Mouse (Mus musculus) lung, postnatal 4 days (tissue): ENCODE data around the gene Lrrc61.
"Not testable (repeated sequence)": the region's sequence is repeated elsewhere in the genome, so short reads cannot be mapped to it uniquely, and the experiment has no call there.

Source experiments
- DNase-seq, 2 experiments: peaks; one replicate each; pipeline ENCODE4 v3.0.0; 2021

The Lrrc61 gene

DNA sequence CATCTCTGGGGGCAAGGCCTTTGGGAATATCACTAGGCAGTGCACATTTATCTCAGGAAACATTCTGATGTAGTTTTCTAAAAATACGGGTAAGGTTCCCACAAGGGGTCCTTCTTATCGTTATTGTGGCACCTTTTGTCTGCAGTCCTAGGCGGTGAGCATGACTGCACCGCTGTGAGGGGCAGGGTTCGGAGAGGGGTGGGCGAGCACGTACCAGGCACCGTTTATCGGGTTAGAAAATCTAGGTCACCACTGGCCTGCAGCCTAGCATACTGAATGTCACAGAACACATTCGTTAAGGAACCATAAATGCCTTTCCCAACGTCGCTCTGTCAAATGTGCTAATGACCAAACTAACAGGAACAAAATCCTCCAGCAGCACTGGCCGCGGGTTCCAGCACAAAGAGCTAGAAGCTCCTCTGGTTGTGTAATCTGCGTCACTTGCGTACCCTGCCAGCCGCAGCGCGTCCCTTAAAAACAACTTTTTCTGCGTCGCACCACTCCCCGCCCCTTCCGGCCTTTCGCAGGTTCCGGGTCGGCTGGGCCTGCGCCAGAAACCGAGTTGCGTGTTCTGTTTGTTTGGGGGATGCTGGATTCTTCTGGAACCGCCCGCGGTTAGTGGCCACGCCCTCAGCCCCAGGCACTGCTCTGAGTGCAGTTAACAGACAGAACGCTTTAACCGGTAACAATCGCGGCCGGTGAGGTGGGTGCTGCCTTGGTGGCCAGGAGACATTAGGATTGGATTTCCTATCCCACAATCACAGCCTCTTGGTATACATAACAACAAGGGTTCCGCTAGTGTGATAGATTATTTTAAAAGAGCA is at the start of gene Lrrc61:
Lrrc61 (plus strand) TSS at position 517 of the 824 bp plus-strand sequence.
- peak; percentile 98 to 99 for DNase-seq

- DNase-seq, result no peak
Observed at GRCm38 (mm10) chr6:48508087-48508486, 46.5 kb upstream of the Lrrc61 start.

GRCm38 (mm10) chr6:48510426-48510825 is 44.2 kb upstream of the Lrrc61 start:
- DNase-seq, result peak in 1 of 2 experiments; percentile 9

DNA sequence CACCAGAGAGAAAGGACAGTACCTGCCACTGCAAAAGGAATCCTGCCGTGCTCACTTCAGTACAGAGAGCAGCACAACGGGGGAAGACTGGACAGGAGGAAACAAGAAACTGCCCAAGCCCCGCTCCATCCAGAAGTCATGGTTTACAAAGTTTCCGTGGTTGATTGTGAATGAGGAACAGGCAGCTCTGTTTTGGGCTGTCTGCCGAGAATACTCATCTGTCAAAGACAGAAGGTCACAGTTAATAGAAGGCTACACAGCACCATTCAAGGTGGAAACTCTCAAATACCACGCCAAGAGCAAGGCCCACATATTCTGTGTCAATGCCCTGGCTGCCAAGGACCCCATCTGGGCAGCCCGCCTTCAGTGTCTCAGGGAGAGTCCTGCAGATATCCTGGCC is 42.7 kb upstream of the Lrrc61 start:
- no peak for DNase-seq

GRCm38 (mm10) chr6:48524882-48525281 is 29.7 kb upstream of the Lrrc61 start:
- DNase-seq, result not testable (repeated sequence)

DNA sequence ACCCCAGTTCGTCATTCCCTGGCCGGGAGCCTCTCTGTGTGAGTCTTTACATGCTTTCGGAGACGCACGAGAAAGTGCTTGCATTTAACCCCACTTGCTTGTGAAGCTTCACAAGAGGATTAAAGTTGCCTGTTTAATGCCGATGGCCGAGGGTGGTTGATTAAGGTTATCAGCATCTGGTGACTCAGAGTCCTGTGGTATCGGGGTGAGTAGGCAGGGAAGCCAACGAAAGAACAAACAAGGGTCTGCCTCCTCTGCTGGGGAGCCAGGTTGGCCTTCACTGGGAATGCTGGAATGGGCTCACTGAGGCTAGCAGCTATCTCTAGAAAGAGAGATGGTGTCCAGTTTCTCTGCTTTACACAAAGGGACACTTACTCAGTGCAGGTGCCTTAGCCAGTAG is 26.7 kb upstream of the Lrrc61 start:
- no peak for DNase-seq

DNA sequence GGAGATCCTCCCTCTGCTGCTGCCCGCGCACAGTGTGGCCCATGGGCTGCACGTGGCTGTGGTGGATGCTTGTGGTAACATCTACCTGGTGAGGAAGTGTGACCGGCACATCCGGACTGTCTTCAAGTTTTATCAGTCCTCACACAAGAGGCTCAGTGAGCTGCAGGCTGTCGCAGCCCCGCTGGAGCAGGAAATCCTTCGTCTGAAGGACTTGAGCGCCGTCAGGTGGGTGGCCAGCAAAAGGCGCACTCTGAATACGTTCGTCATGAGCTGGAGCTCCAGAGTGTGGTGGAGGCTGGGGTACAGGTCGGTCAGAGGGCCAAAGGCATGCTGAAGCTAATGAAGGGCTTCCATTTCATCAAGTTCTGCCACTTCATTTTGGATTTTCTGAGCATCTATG is 25.3 kb upstream of the Lrrc61 start:
- no peak for DNase-seq

- DNase-seq, result no peak
Observed at GRCm38 (mm10) chr6:48529871-48530440, 24.6 kb upstream of the Lrrc61 start.

- no peak for DNase-seq
Observed at GRCm38 (mm10) chr6:48530862-48531261, 23.7 kb upstream of the Lrrc61 start.

- DNase-seq, result no peak
Observed at GRCm38 (mm10) chr6:48533475-48533874, 21.1 kb upstream of the Lrrc61 start.

DNA sequence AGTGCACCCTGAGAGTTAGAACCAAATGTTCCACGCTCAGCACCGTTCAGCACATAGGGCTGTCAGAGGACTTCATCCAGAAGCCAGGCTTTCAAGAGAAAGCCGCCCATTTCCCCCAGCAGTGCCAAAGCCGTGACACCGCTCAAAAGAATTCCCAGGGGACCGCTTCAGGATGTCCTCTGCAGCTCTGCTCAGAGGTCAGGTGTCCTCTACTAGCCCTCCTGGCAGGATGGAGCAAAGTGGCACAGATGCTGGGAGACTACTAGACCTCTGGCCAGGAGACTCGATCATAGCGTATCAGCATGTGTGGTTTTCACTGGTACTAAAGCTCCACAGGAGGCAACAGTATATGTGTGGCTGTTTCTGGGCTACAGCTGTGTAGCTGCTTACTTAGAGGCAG is 19.7 kb upstream of the Lrrc61 start:
- no peak for DNase-seq

DNA sequence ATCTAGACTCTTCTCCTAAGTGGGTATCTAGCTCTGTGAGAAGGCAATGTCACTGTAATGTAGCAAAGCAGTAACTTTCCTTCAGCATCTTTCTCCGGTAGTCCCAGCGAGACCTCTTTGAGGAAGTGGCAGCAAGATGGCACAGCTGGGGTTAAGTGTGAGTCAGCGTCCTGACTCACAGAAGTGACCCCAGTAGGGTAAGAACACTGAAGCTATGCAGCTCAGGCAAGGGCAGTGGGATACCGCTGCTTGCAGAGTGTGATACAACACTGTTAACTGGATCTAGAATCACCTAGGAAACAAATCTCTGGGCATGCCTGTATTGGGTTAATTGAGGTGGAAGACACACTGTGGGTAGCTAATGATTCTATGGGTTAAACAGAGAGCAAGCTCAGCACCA is 18.5 kb upstream of the Lrrc61 start:
- DNase-seq, result no peak

DNA sequence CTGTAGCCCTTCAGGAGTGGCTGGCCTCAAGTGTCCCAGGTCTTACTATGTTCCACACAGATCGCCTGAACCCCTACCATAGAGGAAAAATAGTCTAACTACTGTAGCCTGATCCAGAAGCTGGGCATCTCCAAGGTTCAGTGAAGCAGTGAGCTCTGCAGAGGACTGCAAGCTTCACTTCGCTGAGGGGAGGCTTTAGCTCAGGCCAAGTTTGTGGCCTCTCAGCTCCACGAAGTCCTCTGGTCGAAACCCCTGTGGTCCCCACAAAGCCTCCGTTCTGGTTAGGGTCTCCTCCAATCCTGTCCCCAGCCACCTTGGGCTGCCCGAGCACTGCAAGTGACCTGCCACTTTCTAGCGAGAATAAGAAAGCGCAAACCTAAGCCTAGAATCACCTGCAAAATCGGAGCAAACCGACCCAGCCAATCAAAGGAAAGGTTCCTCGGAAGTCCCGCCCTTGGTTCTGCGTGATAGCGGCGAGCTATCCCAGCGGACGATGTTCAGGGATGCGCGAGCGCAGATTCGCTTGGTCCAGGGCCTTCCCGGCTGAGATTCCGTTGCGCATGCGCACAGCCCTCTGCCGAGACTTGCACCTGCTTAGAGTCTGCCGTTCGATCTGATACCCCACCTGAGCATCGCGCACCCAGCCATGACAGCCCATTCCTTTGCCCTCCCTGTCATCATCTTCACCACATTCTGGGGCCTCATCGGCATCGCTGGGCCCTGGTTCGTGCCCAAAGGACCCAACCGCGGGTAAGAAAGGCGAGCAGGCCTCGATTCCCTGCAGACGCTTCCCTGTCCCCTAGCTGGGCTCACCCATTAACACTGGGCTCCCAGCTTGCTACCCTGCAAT is 17.3 kb upstream of the Lrrc61 start, which contains the start of gene Atp6v0e2:
Atp6v0e2 (plus strand) TSS at position 511 of the 850 bp plus-strand sequence.
- DNase-seq, result peak; percentile 80 to 84

- DNase-seq, result peak; percentile 40 to 79
Observed at GRCm38 (mm10) chr6:48538841-48539737, 15.5 kb upstream of the Lrrc61 start.

- DNase-seq, result no peak
Observed at GRCm38 (mm10) chr6:48539860-48540259, 14.7 kb upstream of the Lrrc61 start.

DNA sequence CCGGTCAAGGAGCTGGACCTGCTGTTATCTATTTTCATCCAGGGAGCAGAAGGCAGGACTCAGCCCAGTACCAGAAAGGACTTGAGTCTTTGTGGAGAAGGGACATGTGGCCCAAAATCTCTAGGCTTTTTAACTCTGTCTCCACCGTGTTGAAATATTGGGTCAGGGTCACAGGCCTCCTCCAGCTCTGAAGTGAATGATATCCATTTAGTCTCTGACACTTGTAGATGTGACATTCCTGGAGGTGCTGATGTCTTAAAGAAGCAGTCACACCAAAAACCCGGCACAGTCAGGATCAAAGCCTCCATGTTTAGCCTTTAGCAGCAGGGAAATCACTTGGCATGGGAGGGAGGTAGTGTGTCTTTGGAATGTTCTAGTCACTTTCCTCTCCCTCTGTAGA is 13.9 kb upstream of the Lrrc61 start:
- DNase-seq, result no peak

DNA sequence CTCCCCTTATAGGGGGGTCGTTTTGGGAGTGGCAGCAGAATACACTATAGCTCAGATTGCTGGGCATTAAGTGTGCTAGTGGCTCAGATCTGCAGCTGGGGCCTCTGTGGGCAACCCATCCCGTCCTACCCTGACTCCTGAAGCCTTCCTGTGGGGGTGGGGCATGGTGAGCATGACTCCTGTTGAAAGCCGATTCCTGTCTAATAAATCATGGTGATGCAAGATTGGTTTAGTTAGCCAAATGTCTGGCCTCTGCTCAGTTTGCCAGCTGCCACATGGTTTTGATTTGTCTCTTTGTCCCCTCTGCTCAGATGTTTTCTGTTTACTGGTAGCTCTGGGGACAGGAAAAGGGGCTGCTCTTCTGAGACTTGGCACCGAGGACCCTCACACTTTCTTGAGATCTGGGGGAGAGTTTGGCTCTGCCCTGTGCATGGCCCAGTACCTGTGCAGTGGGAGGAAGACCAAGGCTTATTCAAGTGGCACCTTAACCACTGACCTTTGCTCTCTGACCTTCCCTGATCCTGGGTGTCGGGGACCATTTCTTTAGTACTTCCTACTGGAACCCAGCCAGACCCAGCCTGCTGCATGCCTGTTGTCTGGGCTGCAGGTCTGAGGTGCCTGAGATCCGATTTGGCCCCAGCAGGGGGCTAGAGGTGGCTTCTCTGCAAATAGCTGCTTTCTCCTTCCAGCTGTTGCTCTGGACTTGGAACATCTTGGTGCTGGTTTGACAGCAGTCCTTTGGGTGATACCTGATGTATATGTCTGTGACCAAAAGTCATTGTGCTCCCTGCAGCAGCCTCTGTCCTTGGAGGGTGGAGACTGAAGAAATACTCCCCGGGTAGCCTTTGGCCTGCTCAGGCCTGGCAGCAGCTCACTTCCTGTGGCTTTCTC is 12.8 kb upstream of the Lrrc61 start:
- DNase-seq, result peak in 1 of 2 experiments; percentile 57

GRCm38 (mm10) chr6:48542631-48543030 is 12.0 kb upstream of the Lrrc61 start:
- DNase-seq, result no peak

GRCm38 (mm10) chr6:48545251-48545650 is 9.3 kb upstream of the Lrrc61 start:
- no peak for DNase-seq

- DNase-seq, result peak in 1 of 2 experiments; percentile 57
Observed at GRCm38 (mm10) chr6:48546271-48546670, 8.3 kb upstream of the Lrrc61 start.

DNA sequence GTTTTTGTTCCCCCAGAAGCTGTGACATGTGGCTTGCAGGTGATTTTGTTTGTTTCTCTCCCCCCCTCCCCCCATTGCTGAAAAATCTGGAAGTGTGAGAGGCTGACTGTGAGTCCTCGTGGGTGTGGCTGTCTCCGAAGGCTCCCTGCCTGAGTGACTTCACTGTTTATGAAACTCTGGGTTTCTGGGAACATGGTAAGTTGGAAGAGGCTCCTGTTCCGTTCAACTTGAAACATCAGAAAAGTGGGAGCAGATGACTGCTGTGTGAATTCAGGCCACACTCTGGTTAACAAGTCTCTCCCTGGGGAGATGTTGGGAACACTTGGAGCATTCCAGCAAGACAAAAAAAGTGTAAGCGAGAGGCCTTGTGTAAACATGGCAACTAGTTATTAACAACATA is 7.7 kb upstream of the Lrrc61 start:
- no peak for DNase-seq
